Mouse (Mus musculus) bone marrow macrophage, adult 2 months (primary cell): ENCODE measurements around the gene Phldb1.

Experiments
- CTCF ChIP-seq: IDR thresholded peaks from 2 replicates; pipeline ENCODE4 v1.5.1; 2012; ENCODE audit warnings: low read depth, mild to moderate bottlenecking, low read length, moderate library complexity
- POLR2A ChIP-seq: IDR thresholded peaks from 2 replicates; pipeline ENCODE4 v1.6.1; 2012; ENCODE audit warnings: mild to moderate bottlenecking, low read depth, low read length, borderline replicate concordance

DNA sequence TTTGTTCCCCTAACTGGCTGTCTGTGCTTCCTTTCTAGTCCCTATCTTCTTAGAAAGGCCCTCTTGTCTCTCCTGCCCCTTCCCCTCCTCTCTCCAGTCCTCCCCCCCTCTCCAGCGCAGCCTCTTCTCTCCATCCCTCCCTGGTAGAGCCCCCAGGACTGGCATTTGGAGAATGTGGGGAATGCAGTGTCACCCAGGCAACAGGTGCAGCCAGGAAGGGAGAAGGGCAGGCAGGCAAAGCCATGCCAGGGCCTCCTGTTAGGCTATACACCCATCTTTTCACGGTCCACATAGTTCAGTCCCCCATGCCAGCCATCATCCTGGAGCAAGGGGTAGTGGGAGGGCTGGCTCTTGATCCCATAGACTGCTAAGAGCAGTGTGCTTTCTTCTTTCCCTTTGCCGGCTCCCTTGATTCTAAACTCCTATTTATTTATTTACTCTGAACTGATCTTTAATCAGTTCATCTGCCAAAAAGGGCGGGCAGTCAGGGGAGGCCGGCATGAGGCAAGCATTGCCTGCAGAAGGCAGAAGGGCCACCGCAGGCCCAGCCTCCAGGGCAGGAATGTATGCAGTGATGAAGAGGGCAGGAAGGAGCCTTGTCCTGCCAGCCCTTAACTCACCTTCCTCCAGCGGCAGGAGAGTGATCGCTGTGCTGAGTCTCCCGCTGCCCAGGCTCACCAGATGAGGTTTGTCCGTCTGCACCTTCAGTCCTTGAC lies 8.4 kb downstream of the Phldb1 start:
- TF ChIP-seq CTCF = no peak
- TF ChIP-seq POLR2A = no peak
